Comparison of ENCODE assay signal across 10 mouse cellular contexts in genomic region chr12:108761209-108761608, GRCm38 (mm10). TPM values are rescaled to one million over a fixed set of nuclear protein-coding genes. Genes with fewer than 3 reads are reported as not detected.
DNase-seq lines count a peak whose midpoint lies in the region; ATAC-seq and TF ChIP-seq lines count a peak whose summit lies in the region.
"Had no signal": no experiment of that assay in that cellular context is flagged by ENCODE, and none has a peak within 500 bp of the region (broad histone marks: within the 10 kb centered on the region; RNA-seq: fewer than 3 reads in every experiment).

No protein-coding gene starts in this region.

- peak overlapping the region; percentile 92 for H3K27ac ChIP-seq in brown adipose tissue, adult 24 weeks (replicated peaks; ENCODE audit: low read depth, low read length)
- H3K27ac ChIP-seq in liver, embryonic 12.5 days: peak overlapping the region; percentile 70
- peak overlapping the region; percentile 44 for H3K27ac ChIP-seq in small intestine, adult 2 months (ENCODE audit: insufficient read depth, low read depth, low read length)
- H3K27ac ChIP-seq: neural tube, embryonic 12.5 days had no signal

- TF ChIP-seq CTCF in small intestine, adult 2 months (IDR thresholded peaks at IDR 0.05; ENCODE audit: extremely low read depth, insufficient read length, insufficient replicate concordance, low read depth, low read length): no peak

- peak overlapping the region; percentile 22; the same call in 1 of the 2 replicates for H3K4me2 ChIP-seq in liver, embryonic 12.5 days
- H3K4me2 ChIP-seq: neural tube, embryonic 12.5 days had no signal

- H3K27me3 ChIP-seq in liver, embryonic 12.5 days (replicated peaks): no peaks in the 10 kb centered on the region
- H3K27me3 ChIP-seq in small intestine, adult 2 months (ENCODE audit: control insufficient read depth, insufficient read depth, low read length): no peaks in the 10 kb centered on the region
- H3K27me3 ChIP-seq: neural tube, embryonic 12.5 days had no signal

- no peaks in the 10 kb centered on the region for H3K36me3 ChIP-seq in liver, embryonic 12.5 days
- no peaks in the 10 kb centered on the region for H3K36me3 ChIP-seq in small intestine, adult 2 months (ENCODE audit: control insufficient read depth, insufficient read depth, low read length)
- H3K36me3 ChIP-seq: neural tube, embryonic 12.5 days had no signal

- 0 out of 2 replicates have a peak overlapping the region, but pooled peaks have one; percentile 8 for H3K4me3 ChIP-seq in brown adipose tissue, adult 24 weeks (ENCODE audit: insufficient read depth, low read depth, low read length)
- H3K4me3 ChIP-seq in liver, embryonic 12.5 days: no peak overlapping the region
- H3K4me3 ChIP-seq in small intestine, adult 2 months (ENCODE audit: low read depth, low read length): no peak overlapping the region
- H3K4me3 ChIP-seq: neural tube, embryonic 12.5 days had no signal

- TF ChIP-seq POLR2A in small intestine, adult 2 months (IDR thresholded peaks at IDR 0.05; ENCODE audit: low read depth, low read length): no peak

- peak; percentile 24 to 56 for DNase-seq in adrenal gland, adult (ENCODE audit: inconsistent age in 2 of 2, low spot score in 1 of 2)
- no peak for DNase-seq in adrenal gland, postnatal 25 days
- no peak for DNase-seq in urinary bladder, adult 2 months (ENCODE audit: low spot score)
- no peak for DNase-seq in gastrocnemius, postnatal 10 days
- DNase-seq in right cerebral cortex, postnatal 4 days: no peak

- no peaks in the 10 kb centered on the region for H3K9me3 ChIP-seq in liver, embryonic 12.5 days (replicated peaks)
- H3K9me3 ChIP-seq: neural tube, embryonic 12.5 days had no signal

- WGBS in liver, embryonic 12.5 days (ENCODE audit: insufficient replicate concordance): 23% methylated on average over 4 of the region's 4 CpGs
- WGBS in small intestine, adult 2 months: 59% methylated on average over 4 of the region's 4 CpGs

- no peak for ATAC-seq in liver, embryonic 12.5 days

- H3K4me1 ChIP-seq in brown adipose tissue, adult 24 weeks (ENCODE audit: control insufficient read depth, insufficient read depth, insufficient read length, low read length): peaks cover 16% of the 10 kb centered on the region
- peaks cover 79% of the 10 kb centered on the region for H3K4me1 ChIP-seq in liver, embryonic 12.5 days
- H3K4me1 ChIP-seq in small intestine, adult 2 months (ENCODE audit: control insufficient read depth, insufficient read depth, insufficient read length, low read length): peaks cover 9% of the 10 kb centered on the region; the same call in 1 of the 2 replicates

- peak overlapping the region; percentile 46 for H3K9ac ChIP-seq in liver, embryonic 12.5 days
- H3K9ac ChIP-seq: neural tube, embryonic 12.5 days had no signal

RNA-seq across cellular contexts. Expression of gene Yy1, which starts 31.6 kb away (rescaled TPM):
- total RNA-seq in adrenal gland, postnatal 25 days (2021): 77.9 and 100 TPM in 2 replicates
- 27.6 and 29.0 TPM in 2 replicates for polyA plus RNA-seq in brown adipose tissue, adult 24 weeks (2012; ENCODE audit: insufficient read depth, insufficient read length, missing spikeins)
- polyA plus RNA-seq in liver, embryonic 12.5 days (2016; fragmentation: Nextera tagmentation; extraction: Ambion mirVana): 13.1 and 14.6 TPM in 2 replicates
- 10.5 and 22.4 TPM in 2 replicates for polyA plus RNA-seq in small intestine, adult 2 months (2012; rRNA removed)
- 25.2 and 33.8 TPM in 2 replicates for polyA plus RNA-seq in urinary bladder, adult 2 months (2012; rRNA removed)
- total RNA-seq in gastrocnemius, postnatal 10 days (2021): 10 to 100 TPM; 25.0 to 35.5 TPM

RNA-seq across cellular contexts. Expression of gene Degs2, which starts 59.1 kb away (rescaled TPM):
- total RNA-seq in adrenal gland, postnatal 25 days (2021): not detected in 2 replicates
- polyA plus RNA-seq in brown adipose tissue, adult 24 weeks (2012; ENCODE audit: insufficient read depth, insufficient read length, missing spikeins): not detected in 2 replicates
- 0.15 and 0.42 TPM in 2 replicates for polyA plus RNA-seq in liver, embryonic 12.5 days (2016; fragmentation: Nextera tagmentation; extraction: Ambion mirVana)
- 211 and 406 TPM in 2 replicates for polyA plus RNA-seq in small intestine, adult 2 months (2012; rRNA removed)
- 55.0 and 72.3 TPM in 2 replicates for polyA plus RNA-seq in urinary bladder, adult 2 months (2012; rRNA removed)
- total RNA-seq in gastrocnemius, postnatal 10 days (2021): under 1 TPM; 0.19 to 0.20 TPM
- total RNA-seq: common myeloid progenitor, adult 5-6 weeks had no signal

Comparison
In these comparisons a context has a peak if more than half of its experiments do, and no peak if none do; other contexts are left out.
1. DNase-seq: peak in adrenal gland, adult (2 of 2); none in adrenal gland, postnatal 25 days (single experiment), urinary bladder, adult 2 months (single experiment), gastrocnemius, postnatal 10 days (single experiment) and right cerebral cortex, postnatal 4 days (single experiment).
2. RNA of gene Degs2, which starts 59.1 kb away (polyA plus RNA-seq): 211 to 406 TPM in small intestine, adult 2 months and 55.0 to 72.3 TPM in urinary bladder, adult 2 months; 0.15 to 0.42 TPM in liver, embryonic 12.5 days and not detected in brown adipose tissue, adult 24 weeks; every median in the first group is over 10 times any median in the second.
3. Peak in every context shown above with its lines, with median percentiles within 50 percentile points of each other: H3K27ac ChIP-seq.